Mouse (Mus musculus) liver, adult (tissue): ENCODE results near the gene Boll.

ENCODE experiments used
- GATA4 ChIP-seq: IDR thresholded peaks from 2 replicates; pipeline ENCODE4 v1.6.1; 2014; ENCODE audit warnings: mild to moderate bottlenecking, low read length; ENCODE audit not compliant: insufficient replicate concordance

Gene Boll

DNA sequence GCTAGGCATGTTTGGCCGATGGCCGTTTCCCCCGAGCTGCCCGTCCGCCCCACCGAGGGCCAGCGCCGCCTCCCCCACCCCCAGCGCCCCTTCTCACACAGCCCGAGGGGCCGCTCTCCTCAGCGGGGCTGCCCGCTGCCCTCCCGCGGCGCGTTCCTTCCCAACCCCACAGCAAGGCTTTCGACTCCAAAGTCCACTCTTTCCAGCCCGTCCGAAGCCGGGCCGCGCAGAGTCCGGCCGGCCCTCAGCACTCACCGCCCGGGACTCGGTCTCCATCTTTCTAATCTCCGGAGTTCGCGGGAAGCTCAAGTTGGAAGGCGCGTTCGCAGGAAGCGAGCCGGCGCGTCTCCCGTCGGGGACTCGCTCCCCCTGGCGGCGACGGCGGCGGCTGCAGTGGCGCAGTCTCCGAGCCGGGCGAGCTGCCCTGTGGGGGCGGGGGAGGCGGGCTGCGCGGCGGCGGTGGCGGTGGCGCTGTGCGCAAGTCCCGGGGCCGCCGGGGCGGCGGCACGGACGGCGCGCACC lies at the start of gene Boll:
Gene Boll, minus strand, starts transcription at position 426 of the 522 bp plus-strand sequence.
- TF ChIP-seq GATA4 = no peak

- TF ChIP-seq GATA4 = no peak
Observed at GRCm38 (mm10) chr1:55412569-55412968, 49.3 kb upstream of the Boll start.

DNA sequence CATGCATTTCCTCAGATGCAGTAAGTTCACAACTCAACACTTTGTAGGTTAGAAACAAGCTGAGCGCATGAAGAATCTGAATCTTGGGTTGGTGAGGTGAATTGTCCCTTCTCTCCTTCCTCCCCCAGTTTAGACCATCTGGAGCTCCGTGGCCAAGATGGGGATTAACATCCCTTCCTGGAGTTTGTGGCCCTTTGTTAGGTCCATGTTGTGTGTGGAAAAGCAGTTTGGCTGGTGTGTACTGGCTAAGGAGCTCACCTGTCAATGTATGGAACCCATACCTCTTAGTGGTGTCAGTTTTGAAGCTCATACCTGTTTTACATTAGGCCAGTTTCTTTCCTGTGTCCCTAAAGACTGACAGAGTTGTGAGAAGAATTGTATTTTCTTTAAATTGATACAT lies 47.8 kb upstream of the Boll start:
- no peak for TF ChIP-seq GATA4

DNA sequence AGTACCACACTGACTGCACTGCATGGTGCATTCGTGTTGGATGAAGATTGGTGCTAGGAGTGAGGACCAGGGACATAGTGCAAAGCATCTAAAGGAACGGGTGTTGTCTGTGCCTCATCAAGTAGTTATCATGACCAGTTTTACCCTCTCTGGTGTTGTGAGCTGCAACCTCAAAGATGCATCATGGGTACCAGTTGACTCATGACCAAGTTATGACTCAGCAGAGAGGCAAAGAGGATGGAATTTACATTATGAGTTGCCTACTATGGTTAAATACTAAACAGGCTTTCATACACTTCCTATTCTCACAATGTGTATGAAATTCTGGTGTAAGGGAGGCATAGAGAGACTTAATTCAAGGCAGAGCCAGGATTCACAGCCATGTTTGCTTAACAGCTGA lies 47.4 kb upstream of the Boll start:
- TF ChIP-seq GATA4 = no peak

GRCm38 (mm10) chr1:55406531-55407375 lies 43.5 kb upstream of the Boll start:
- TF ChIP-seq GATA4 = no peak

GRCm38 (mm10) chr1:55406023-55406413 lies 42.7 kb upstream of the Boll start:
- TF ChIP-seq GATA4 = no peak

DNA sequence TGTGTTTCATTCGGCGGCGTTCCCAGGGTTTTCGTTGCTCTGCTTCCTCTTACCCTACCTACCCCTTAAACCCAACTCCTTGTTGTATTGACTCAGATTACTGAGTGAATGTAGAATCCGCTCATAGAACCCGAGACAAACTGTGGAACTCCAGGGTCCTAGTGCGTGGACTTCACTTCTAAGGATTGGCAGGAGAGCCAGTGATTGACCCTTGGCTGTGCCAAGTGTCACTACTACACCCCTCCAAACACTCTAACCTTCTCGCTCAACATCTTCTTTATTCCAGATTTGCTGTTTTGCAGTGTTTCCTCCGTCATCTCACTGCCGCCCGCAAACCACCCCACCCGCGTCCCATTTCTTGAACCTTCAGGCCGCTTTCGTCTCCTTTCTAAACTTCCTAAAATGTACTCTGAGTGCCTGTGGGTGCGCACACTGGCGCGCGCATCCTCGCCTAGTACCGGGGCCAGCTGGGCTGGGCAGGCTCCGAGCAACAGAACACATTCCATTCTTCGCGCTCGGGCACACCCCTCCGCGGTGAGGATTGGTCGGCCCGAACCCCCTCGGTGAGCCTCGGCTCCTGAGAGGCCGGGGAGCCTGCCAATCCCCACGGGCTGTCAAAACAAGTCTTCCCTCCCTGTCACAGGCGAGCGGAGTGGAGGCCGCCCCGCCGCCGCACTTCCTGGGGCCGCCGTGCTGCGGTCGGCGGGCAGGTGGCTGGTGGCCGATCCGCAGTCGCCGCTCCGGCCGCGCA lies 42.2 kb upstream of the Boll start, which contains the start of gene Plcl1:
Gene Plcl1, plus strand, starts transcription at position 650 of the 751 bp plus-strand sequence.
- no peak for TF ChIP-seq GATA4

- TF ChIP-seq GATA4 = no peak
Observed at GRCm38 (mm10) chr1:55404439-55404838, 41.2 kb upstream of the Boll start.

GRCm38 (mm10) chr1:55399891-55400290 lies 36.6 kb upstream of the Boll start:
- no peak for TF ChIP-seq GATA4

DNA sequence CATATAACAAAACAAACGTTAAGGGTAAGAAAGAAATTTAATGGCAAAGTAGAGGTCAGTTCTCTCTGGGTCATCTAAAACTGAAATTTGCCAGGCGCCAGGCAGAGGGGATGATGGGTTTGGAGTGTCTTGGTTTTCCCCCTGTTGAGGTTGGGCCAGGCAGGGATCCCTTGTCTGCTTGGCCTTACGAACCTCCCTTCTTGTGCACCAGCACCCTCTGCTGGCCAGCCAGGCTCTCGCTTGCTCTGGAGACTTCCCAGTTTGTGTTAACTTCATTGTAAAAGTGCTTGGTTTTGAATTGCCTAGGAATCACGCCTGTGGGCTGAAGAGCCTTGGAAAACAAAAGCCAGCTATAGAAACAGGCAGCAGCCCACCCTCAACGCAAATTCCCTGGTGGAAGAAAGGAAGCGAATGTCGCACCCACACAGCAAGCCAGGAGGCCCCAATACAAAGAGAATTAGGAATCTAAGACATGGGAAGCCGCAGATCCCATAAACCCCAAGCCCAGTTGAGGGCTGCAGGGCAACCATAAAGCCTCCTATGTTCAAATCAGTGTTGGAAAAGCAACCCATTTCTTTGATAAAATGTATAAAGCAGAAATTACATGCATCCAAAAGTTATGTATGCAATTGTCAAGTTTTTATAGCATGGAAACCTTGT lies 20.0 kb upstream of the Boll start:
- no peak for TF ChIP-seq GATA4

DNA sequence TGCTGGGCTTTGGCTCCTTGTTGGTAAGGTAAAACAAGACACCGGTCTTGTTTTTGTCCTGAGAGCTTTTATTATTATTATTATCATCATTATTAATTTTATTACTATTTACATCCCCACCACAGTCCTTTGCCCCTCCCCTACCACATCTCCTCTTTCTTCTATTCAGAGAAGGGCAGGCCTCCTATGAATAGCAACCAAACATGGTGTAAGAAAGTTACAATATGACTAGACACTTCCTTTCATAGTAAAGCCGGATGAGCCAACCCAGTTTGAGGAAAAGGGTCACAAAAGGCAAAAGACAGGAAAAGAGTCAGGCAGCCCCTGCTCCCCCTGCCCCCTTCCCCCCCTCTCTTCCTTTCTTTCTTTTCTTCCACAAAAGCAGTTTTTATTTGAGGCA lies 17.3 kb upstream of the Boll start:
- no peak for TF ChIP-seq GATA4

DNA sequence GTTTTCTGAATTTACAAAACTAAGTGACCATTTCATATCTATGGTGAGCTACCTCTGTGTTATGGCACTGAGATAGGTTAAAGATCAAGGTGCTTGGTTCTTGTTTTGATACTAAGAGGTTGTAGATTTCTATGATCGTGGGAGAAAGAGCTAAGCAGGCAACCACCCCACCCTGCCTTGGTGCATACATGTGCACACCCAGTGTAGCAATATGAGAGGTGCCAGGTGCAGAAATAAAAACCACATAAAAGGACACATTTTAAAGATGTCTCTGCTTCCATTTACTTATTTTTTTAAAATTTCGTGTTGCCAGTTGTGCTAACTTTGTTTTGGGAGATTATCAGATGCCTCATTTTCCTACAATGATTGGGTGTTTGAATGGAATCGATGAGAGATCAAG lies 9.4 kb upstream of the Boll start:
- no peak for TF ChIP-seq GATA4

- TF ChIP-seq GATA4 = no peak
Observed at GRCm38 (mm10) chr1:55363586-55363985, 317 bp upstream of the Boll start.

DNA sequence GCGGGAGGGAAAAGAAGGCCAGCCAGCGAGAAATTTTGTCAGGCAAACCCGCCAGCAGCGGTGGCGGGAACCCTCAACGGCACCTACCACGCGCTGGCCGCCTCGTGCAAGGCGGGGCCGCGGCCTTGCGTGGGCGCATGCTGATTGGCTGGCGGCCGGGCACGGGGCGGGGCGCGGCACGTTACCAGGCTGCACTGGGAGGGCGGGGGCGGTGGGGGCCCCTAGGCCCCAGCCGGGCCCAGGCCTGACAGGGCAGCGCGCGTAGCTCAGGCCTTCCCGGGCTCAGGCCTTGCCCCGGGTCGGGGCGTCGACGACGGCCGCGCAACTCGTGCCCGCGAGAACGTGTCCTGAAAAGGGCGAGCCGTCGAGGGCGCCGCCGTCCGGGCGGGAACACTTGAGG lies 635 bp downstream of the Boll start:
- no peak for TF ChIP-seq GATA4

DNA sequence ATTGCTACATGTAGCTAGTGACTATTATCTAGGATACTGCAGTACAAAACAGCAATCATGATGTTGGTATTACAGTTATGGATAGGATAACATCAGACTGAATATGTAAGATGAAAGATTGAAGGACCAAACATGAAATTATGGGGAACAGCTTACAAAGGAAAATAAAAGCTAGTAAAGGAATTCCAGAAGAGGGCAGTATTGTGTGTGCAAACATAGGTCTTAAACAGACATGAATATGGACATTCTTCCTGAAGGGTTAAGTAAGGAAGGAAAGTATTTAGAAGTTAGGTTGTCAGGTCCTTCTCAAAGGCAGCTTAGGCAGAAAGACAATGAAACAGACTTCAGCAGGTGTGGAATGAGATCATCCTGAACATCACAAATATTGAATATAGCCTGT lies 62.2 kb downstream of the Boll start:
- no peak for TF ChIP-seq GATA4
